Mouse (Mus musculus): ENCODE measurements around the gene Cyp2b19. TPM values are rescaled to one million over a fixed set of nuclear protein-coding genes. Genes with fewer than 3 reads are reported as not detected.
A peak's percentile ranks its signal among the peaks of the same experiment; 100 is the strongest.

The Cyp2b19 gene
- polyA plus RNA-seq (2016; fragmentation: Nextera tagmentation; extraction: Ambion mirVana), result 0.08 and 0.13 TPM in 2 replicates

DNA sequence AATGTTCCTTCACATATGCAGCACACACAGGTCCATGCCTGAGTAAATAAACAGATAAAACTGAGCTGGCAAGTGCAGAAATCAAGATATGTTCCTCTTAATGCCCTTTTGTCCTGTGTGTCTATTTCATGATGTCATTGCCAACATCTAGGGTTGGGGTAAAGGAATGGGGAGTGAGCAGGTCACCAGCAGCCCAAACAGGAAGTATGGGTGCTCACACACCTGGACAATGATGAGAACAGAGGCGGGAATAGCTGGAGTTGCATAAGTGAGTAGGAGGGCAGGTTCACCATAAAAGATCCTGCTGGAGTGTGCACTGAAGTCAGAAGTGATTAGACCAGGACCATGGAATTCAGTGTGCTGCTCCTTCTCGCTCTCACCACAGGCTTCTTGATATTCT, at the start of gene Cyp2b19:
TSS of gene Cyp2b19 (plus strand) at position 301 of the 400 bp plus-strand sequence.
- 79% methylated on average over 2 of the region's 2 CpGs for WGBS
- Histone ChIP-seq H3K4me1 (no peaks in the 10 kb centered on the region), H3K27me3 (no peaks in the 10 kb centered on the region), H3K9ac (replicated peaks) (no peak within 1 kb of the TSS), H3K4me2 (replicated peaks) (no peak within 1 kb of the TSS), H3K4me3 (no peak within 1 kb of the TSS), H3K36me3 (no peaks in the 10 kb centered on the region), H3K9me3 (peaks cover 8% of the 10 kb centered on the region; the same call in 1 of the 2 replicates), H3K27ac (replicated peaks) (no peak within 1 kb of the TSS)
- ATAC-seq (ENCODE audit: low FRiP score, low read depth), result no peak

GRCm38 (mm10) chr7:26711061-26711460, 45.9 kb upstream of the Cyp2b19 start:
- Histone ChIP-seq H3K9ac (replicated peaks) (no peak overlapping the region), H3K4me1 (no peaks in the 10 kb centered on the region), H3K9me3 (no peaks in the 10 kb centered on the region), H3K4me3 (no peak overlapping the region), H3K27ac (replicated peaks) (no peak overlapping the region), H3K36me3 (no peaks in the 10 kb centered on the region), H3K27me3 (no peaks in the 10 kb centered on the region), H3K4me2 (replicated peaks) (no peak overlapping the region)
- 91% methylated on average over 11 of the region's 11 CpGs for WGBS
- ATAC-seq (ENCODE audit: low FRiP score, low read depth), result no peak

- Histone ChIP-seq H3K4me2 (replicated peaks) (no peak overlapping the region), H3K27ac (replicated peaks) (no peak overlapping the region), H3K9me3 (no peaks in the 10 kb centered on the region), H3K4me3 (no peak overlapping the region), H3K4me1 (no peaks in the 10 kb centered on the region), H3K36me3 (no peaks in the 10 kb centered on the region), H3K9ac (replicated peaks) (no peak overlapping the region), H3K27me3 (no peaks in the 10 kb centered on the region)
- no peak for ATAC-seq (ENCODE audit: low FRiP score, low read depth)
Observed at GRCm38 (mm10) chr7:26738940-26739339, 18.0 kb upstream of the Cyp2b19 start.

- Histone ChIP-seq H3K9ac (replicated peaks) (no peak overlapping the region), H3K4me1 (no peaks in the 10 kb centered on the region), H3K4me2 (replicated peaks) (no peak overlapping the region), H3K4me3 (no peak overlapping the region), H3K27ac (replicated peaks) (no peak overlapping the region), H3K27me3 (no peaks in the 10 kb centered on the region), H3K36me3 (no peaks in the 10 kb centered on the region), H3K9me3 (no peaks in the 10 kb centered on the region)
- 79% methylated on average over 4 of the region's 4 CpGs for WGBS
- no peak for ATAC-seq (ENCODE audit: low FRiP score, low read depth)
Observed at GRCm38 (mm10) chr7:26743948-26744347, 13.0 kb upstream of the Cyp2b19 start.

DNA sequence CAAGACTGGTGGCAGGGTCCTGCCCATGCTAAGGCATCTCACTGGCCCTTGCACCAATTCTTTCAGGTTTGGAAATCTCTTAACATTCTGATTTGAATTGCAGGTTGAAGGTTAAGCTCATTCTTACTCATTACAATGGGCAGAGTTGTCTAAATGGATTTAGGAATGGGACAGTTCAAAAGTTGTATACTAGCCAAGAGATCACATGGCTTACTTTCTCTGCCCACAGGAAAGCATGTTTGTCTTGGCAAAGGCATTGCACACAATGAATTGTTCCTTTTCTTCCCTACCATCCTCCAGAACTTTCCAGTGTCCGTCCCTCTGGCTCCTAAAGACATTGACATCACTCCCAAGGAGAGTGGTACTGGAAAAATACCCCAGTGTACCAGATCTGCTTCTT, 11.5 kb upstream of the Cyp2b19 start:
- Histone ChIP-seq H3K36me3 (no peaks in the 10 kb centered on the region), H3K4me2 (replicated peaks) (no peak overlapping the region), H3K4me1 (no peaks in the 10 kb centered on the region), H3K9me3 (no peaks in the 10 kb centered on the region), H3K9ac (replicated peaks) (no peak overlapping the region), H3K4me3 (no peak overlapping the region), H3K27ac (replicated peaks) (no peak overlapping the region), H3K27me3 (no peaks in the 10 kb centered on the region)
- ATAC-seq (ENCODE audit: low FRiP score, low read depth), result no peak
- 71% methylated on average over 1 of the region's 1 CpGs for WGBS

DNA sequence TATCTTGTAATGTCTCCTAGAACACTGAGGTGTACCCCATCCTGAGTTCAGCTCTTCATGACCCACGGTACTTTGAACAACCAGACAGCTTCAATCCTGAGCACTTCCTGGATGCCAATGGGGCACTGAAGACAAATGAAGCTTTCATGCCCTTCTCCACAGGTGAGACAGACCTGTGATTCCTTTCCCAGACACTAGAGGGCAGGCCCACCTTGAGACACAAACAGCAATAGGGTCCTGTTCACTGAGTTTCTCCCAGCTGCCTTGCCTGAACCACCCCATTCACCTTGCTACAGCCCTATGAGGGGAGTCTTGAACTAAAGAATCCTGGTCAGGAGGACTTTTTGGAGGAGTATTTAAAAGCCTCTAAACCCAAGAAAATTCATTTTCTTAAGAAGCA, 10.1 kb downstream of the Cyp2b19 start:
- Histone ChIP-seq H3K36me3 (no peaks in the 10 kb centered on the region), H3K9ac (replicated peaks) (no peak overlapping the region), H3K4me2 (replicated peaks) (no peak overlapping the region), H3K27me3 (no peaks in the 10 kb centered on the region), H3K4me3 (no peak overlapping the region), H3K27ac (replicated peaks) (no peak overlapping the region), H3K4me1 (no peaks in the 10 kb centered on the region), H3K9me3 (0 out of 2 replicates have a peak, but pooled peaks cover 3% of the 10 kb centered on the region)
- ATAC-seq (ENCODE audit: low FRiP score, low read depth), result no peak
- WGBS, result 70% methylated on average over 1 of the region's 1 CpGs

GRCm38 (mm10) chr7:26769881-26770470, 13.0 kb downstream of the Cyp2b19 start:
- H3K9ac ChIP-seq (replicated peaks), result no peak overlapping the region
- ATAC-seq (ENCODE audit: low FRiP score, low read depth), result no peak
- 81% methylated on average over 9 of the region's 9 CpGs for WGBS
- H3K4me2 ChIP-seq (replicated peaks), result no peak overlapping the region
- H3K27me3 ChIP-seq, result no peaks in the 10 kb centered on the region
- H3K36me3 ChIP-seq, result no peaks in the 10 kb centered on the region
- 0 out of 2 replicates have a peak, but pooled peaks cover 3% of the 10 kb centered on the region for H3K9me3 ChIP-seq
- H3K4me3 ChIP-seq, result no peak overlapping the region
- H3K4me1 ChIP-seq, result no peaks in the 10 kb centered on the region
- no peak overlapping the region for H3K27ac ChIP-seq (replicated peaks)

GRCm38 (mm10) chr7:26772866-26773586, 16.1 kb downstream of the Cyp2b19 start:
- Histone ChIP-seq H3K9me3 (0 out of 2 replicates have a peak, but pooled peaks cover 3% of the 10 kb centered on the region), H3K4me2 (replicated peaks) (no peak overlapping the region), H3K27ac (replicated peaks) (no peak overlapping the region), H3K4me1 (no peaks in the 10 kb centered on the region), H3K27me3 (no peaks in the 10 kb centered on the region), H3K4me3 (no peak overlapping the region), H3K9ac (replicated peaks) (no peak overlapping the region), H3K36me3 (no peaks in the 10 kb centered on the region)
- WGBS, result 89% methylated on average over 3 of the region's 3 CpGs
- ATAC-seq (ENCODE audit: low FRiP score, low read depth), result no peak

- Histone ChIP-seq H3K36me3 (no peaks in the 10 kb centered on the region), H3K4me3 (no peak overlapping the region), H3K4me2 (replicated peaks) (no peak overlapping the region), H3K9me3 (0 out of 2 replicates have a peak, but pooled peaks cover 3% of the 10 kb centered on the region), H3K9ac (replicated peaks) (no peak overlapping the region), H3K4me1 (no peaks in the 10 kb centered on the region), H3K27ac (replicated peaks) (no peak overlapping the region), H3K27me3 (no peaks in the 10 kb centered on the region)
- WGBS, result 18% methylated on average over 5 of the region's 6 CpGs
- ATAC-seq (ENCODE audit: low FRiP score, low read depth), result no peak
Observed at GRCm38 (mm10) chr7:26775866-26776265, 18.9 kb downstream of the Cyp2b19 start.

DNA sequence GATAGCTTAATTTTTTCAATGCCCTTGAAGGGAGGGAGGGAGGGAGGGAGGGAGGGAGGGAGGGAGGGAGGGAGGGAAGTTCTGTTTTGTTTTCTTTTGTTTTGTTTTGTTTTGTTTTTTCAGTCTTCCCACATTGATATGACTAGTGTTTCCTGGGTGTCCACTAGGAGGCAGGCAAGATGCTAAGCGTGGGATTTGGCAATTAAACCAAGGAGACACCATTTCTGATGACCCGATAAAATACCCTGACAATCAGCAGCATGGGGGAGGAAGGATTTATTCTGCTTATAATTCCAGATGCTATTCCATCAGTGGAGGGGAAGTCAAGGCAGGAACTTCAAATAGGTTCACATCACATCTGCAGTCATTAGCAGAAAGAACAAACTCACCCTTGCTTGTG, 20.9 kb downstream of the Cyp2b19 start:
- Histone ChIP-seq H3K4me2 (replicated peaks) (no peak overlapping the region), H3K36me3 (no peaks in the 10 kb centered on the region), H3K9ac (replicated peaks) (no peak overlapping the region), H3K4me1 (no peaks in the 10 kb centered on the region), H3K27me3 (no peaks in the 10 kb centered on the region), H3K9me3 (no peaks in the 10 kb centered on the region), H3K27ac (replicated peaks) (no peak overlapping the region), H3K4me3 (no peak overlapping the region)
- WGBS, result 48% methylated on average over 2 of the region's 2 CpGs
- no peak for ATAC-seq (ENCODE audit: low FRiP score, low read depth)

DNA sequence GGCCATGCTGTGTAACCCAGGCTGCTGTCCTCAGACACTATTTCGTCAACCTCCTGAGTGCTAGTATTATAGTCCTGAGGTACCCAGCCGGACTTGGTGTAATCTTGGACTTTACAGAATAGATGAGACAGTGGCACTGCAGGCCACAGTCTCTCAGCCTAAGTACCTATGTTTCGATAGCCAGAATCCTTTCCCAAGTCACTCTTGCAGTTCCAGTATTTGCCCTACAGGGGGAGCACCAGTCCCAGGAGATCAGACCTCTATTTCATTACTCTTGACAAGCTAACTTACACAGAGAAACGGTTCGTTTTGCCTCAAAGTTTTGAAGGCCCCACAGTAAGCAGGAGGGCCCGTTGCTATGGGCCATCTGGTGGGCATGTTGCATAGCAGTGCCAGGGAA, 21.5 kb downstream of the Cyp2b19 start:
- no peaks in the 10 kb centered on the region for H3K27me3 ChIP-seq
- no peak overlapping the region for H3K27ac ChIP-seq (replicated peaks)
- H3K9ac ChIP-seq (replicated peaks), result no peak overlapping the region
- H3K9me3 ChIP-seq, result no peaks in the 10 kb centered on the region
- no peaks in the 10 kb centered on the region for H3K36me3 ChIP-seq
- no peak overlapping the region for H3K4me3 ChIP-seq
- 35% methylated on average over 6 of the region's 6 CpGs for WGBS
- H3K4me1 ChIP-seq, result no peaks in the 10 kb centered on the region
- H3K4me2 ChIP-seq (replicated peaks), result no peak overlapping the region
- ATAC-seq (ENCODE audit: low FRiP score, low read depth), result no peak

DNA sequence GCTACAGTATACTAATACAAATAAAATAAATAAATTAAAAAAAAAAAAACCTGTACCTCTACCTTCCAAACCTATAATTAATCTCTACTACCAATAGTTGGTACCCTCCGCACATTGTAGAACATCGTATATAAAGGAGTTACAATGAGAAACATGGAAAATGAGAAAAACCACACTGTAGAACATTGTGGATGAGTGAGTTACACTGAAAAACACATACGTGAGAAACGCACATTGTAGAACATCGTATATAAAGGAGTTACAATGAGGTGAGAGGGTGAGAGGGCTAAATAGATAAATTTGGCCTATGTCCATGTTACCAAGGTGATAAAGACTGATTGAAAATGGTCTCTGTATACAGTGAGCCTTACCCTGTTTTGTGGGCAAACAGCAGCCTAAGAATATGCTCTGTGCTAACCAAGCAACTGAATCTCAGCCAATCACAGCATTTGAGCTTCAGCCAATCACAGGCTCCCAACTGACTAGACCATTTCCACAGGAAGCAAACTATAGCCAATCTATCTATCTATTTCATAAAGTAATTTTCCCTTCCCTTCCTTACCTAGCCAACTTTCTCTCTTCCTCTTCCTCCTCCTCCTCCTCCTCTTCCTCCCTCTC, 23.0 kb downstream of the Cyp2b19 start:
- no peaks in the 10 kb centered on the region for H3K36me3 ChIP-seq
- peak overlapping the region; percentile 24; the same call in 1 of the 2 replicates for H3K4me2 ChIP-seq (replicated peaks)
- 78% methylated on average over 5 of the region's 5 CpGs for WGBS
- H3K4me3 ChIP-seq, result no peak overlapping the region
- no peaks in the 10 kb centered on the region for H3K4me1 ChIP-seq
- no peaks in the 10 kb centered on the region for H3K9me3 ChIP-seq
- H3K27me3 ChIP-seq, result no peaks in the 10 kb centered on the region
- no peak overlapping the region for H3K9ac ChIP-seq (replicated peaks)
- H3K27ac ChIP-seq (replicated peaks), result no peak overlapping the region
- ATAC-seq (ENCODE audit: low FRiP score, low read depth), result peak; percentile 66
